Mouse (Mus musculus) bone marrow, adult 2 months (tissue): ENCODE measurements at regions not wholly inside any gene's neighbourhood (a gene's known extent, or its start where the extent isn't known, plus 50 kb on each side); places are given as distances from the start of the nearest gene placed in this dataset.

Experiments
- H3K27ac ChIP-seq: fragments of 200-500 bp; 2 replicates; pipeline ENCODE4 v1.5.1; 2012; ENCODE audit warnings: low read depth, mild to moderate bottlenecking, control low read depth, inconsistent platforms, low read length; ENCODE audit not compliant: control insufficient read depth, poor library complexity, insufficient read depth
- H3K4me1 ChIP-seq: fragments of 200-500 bp; 2 replicates; pipeline ENCODE4 v1.6.1; 2011; ENCODE audit warnings: low read length; ENCODE audit not compliant: control insufficient read depth, insufficient read depth
- H3K4me3 ChIP-seq: fragments of 200-500 bp; replicated peaks from 2 replicates; pipeline ENCODE3; 2011; ENCODE audit warnings: mild to moderate bottlenecking, low read depth, low read length, control low read depth; ENCODE audit not compliant: control insufficient read depth
- CTCF ChIP-seq: fragments of 200-500 bp; IDR thresholded peaks from 2 replicates; pipeline ENCODE4 v1.5.1; 2011; ENCODE audit warnings: low read length, control low read depth; ENCODE audit not compliant: control insufficient read depth, insufficient read depth
- POLR2A ChIP-seq: fragments of 200-500 bp; IDR thresholded peaks from 2 replicates; pipeline ENCODE4 v1.6.1; 2011; ENCODE audit warnings: low read depth, mild to moderate bottlenecking, control low read depth, low read length, borderline replicate concordance; ENCODE audit not compliant: control insufficient read depth
- WGBS: fragments of 180-500 bp; shearing (Covaris S2); methylation state at CpG from one replicate; pipeline ENCODE4 v1.1.7; 2018; 5-methylcytosine and 5-hydroxymethylcytosine counted together

DNA sequence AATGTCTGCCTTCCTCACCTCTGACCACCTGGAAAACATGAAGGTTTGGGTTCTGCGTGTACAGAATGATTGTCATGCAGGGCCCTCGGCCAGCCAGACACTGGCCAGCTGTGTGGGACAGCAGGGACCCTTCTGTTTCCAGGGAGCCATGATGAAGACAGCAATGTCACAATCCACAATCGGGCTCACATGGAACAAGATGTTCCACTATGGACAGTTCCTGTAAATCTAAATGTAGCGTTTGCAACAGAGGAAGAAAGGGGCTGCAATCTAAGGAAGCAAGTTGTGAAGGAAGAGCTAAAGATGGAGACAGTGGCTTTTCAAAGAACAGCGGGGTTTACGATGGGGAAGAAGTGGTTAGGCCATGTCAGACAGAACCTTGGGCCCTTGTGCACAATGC lies 97.3 kb downstream of the Irs2 start:
- Histone ChIP-seq H3K4me3 (no peak overlapping the region), H3K4me1 (peaks cover 6% of the 10 kb centered on the region; the same call in 1 of the 2 replicates), H3K27ac (no peak overlapping the region)
- WGBS, result 20% methylated on average over 6 of the region's 6 CpGs
- TF ChIP-seq CTCF (no peak), POLR2A (no peak)

- TF ChIP-seq POLR2A (no peak), CTCF (no peak)
- 18% methylated on average over 6 of the region's 6 CpGs for WGBS
- Histone ChIP-seq H3K4me3 (no peak overlapping the region), H3K27ac (no peak overlapping the region), H3K4me1 (peaks cover 6% of the 10 kb centered on the region; the same call in 1 of the 2 replicates)
Measured at GRCm38 (mm10) chr8:10910244-10910872, 97.9 kb downstream of the Irs2 start.

DNA sequence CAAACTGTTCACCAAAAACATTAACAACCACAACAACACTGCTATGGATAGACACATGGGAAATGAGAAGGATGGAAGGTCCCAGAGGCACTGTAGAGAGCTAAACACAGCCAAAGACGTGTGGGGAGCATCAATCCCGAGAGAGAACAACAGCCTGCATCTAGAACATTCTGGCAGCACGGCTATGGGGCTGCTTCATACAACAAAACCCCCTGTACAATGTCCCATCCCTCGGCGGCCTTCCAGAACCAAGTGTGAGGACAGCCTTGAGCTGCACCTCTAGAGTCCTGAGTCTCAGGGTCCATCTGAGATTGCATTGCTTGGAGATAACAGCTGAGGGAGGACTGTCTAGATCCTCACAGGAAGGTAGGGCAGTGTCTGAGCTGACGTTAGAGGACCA lies 99.1 kb downstream of the Irs2 start:
- Histone ChIP-seq H3K4me3 (no peak overlapping the region), H3K27ac (no peak overlapping the region), H3K4me1 (peaks cover 6% of the 10 kb centered on the region; the same call in 1 of the 2 replicates)
- TF ChIP-seq CTCF (no peak), POLR2A (no peak)
- WGBS, result 68% methylated on average over 6 of the region's 6 CpGs

DNA sequence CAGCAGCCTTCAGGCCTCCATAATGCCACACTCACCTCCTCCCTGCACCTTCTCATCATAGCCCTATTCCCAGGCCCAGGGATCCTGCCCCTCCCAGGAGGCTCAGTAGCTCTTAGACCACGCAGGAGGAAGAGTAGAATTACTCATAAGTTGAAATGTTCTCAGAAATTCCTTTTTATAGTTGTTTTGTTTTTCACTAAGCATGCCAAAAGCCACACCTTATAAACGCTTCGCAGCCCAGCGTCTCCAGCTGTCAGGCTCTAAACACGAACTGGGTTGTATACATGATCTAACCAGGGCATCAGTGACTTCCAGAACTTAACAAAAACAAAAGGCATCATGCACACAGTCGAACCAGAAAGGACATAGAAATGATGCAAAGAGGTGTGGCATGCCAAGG lies 101.9 kb downstream of the Irs2 start:
- TF ChIP-seq CTCF (no peak), POLR2A (no peak)
- Histone ChIP-seq H3K4me1 (peaks cover 9% of the 10 kb centered on the region), H3K4me3 (no peak overlapping the region), H3K27ac (no peak overlapping the region)
- WGBS, result 81% methylated on average over 6 of the region's 6 CpGs

DNA sequence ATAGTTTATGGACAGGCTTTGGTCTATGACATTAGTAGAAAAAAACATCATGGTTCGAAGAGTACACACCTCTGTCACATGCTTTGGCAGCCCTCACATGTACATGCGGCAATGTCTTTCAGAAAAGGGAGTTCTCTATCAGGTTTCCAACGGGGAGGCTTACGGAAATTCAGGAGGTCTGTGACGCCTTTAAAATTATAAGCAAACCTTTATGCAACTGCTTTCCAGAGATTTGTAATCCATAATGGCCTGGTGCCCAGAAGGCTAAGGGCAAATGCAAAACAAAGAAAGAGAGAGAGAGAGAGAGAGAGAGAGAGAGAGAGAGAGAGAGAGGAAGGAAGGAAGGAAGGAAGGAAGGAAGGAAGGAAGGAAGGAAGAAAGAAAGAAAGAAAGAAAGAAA lies 102.5 kb downstream of the Irs2 start:
- Histone ChIP-seq H3K4me3 (no peak overlapping the region), H3K4me1 (peaks cover 5% of the 10 kb centered on the region), H3K27ac (no peak overlapping the region)
- TF ChIP-seq POLR2A (no peak), CTCF (no peak)
- WGBS, result 79% methylated on average over 5 of the region's 5 CpGs

GRCm38 (mm10) chr8:10903957-10904356 lies 104.3 kb downstream of the Irs2 start:
- no peak overlapping the region for H3K4me3 ChIP-seq
- no peak for TF ChIP-seq POLR2A
- no peak for TF ChIP-seq CTCF
- H3K4me1 ChIP-seq, result peaks cover 7% of the 10 kb centered on the region
- WGBS, result 74% methylated on average over 2 of the region's 2 CpGs
- no peak overlapping the region for H3K27ac ChIP-seq

DNA sequence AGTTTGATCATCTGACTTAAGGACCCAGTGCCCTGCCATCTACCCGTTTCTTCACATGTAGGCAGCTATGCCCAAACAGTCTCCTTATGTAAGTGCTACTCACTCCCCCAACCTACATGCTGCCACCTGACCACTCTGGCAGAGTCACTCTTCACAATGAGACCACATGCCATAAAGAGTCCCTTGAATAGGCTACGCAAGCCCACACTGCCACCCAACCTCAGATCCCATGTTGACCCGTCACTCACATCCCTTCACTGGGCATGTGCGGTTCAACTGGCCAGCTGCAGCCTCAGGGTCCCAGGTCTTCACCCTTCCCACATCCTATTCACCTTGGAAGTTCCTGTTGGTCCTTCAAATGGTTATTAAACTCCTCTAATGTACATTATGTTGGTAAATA lies 106.3 kb downstream of the Irs2 start:
- Histone ChIP-seq H3K4me1 (peaks cover 7% of the 10 kb centered on the region), H3K4me3 (no peak overlapping the region), H3K27ac (no peak overlapping the region)
- TF ChIP-seq POLR2A, result no peak
- TF ChIP-seq CTCF, result no peak
- 82% methylated on average over 4 of the region's 4 CpGs for WGBS

GRCm38 (mm10) chr8:10901014-10901413 lies 107.2 kb downstream of the Irs2 start:
- Histone ChIP-seq H3K4me1 (peaks cover 7% of the 10 kb centered on the region), H3K27ac (peak overlapping the region; percentile 41; the same call in 1 of the 2 replicates), H3K4me3 (no peak overlapping the region)
- under 1% methylated on average over 3 of the region's 3 CpGs for WGBS
- TF ChIP-seq POLR2A (no peak), CTCF (no peak)
